Mouse (Mus musculus) left cerebral cortex, postnatal 36 days (tissue): ENCODE measurements around the gene Itga4. TPM values are rescaled to one million over a fixed set of nuclear protein-coding genes. Genes with fewer than 3 reads are reported as not detected.

ENCODE experiments used
- DNase-seq, 2 experiments: peaks; one replicate each; pipeline ENCODE4 v3.0.0; 2021 to 2022; ENCODE audit warnings: low spot score in 2 of 2, mixed read lengths in 1 of 2
- intact Hi-C: fragments of 180-260 bp; cut with DNase I; formaldehyde crosslinking; loops from one replicate; pipeline ENCODE4 v1.15.1; 2025
- total RNA-seq, 2 experiments: library from RNA; stranded (reverse); gene quantifications; 2 replicates each; pipeline ENCODE4 v1.2.3; 2021

The Itga4 gene
- total RNA-seq, 2 experiments from 2014 or later, result 10.4 to 15.1 TPM

DNA sequence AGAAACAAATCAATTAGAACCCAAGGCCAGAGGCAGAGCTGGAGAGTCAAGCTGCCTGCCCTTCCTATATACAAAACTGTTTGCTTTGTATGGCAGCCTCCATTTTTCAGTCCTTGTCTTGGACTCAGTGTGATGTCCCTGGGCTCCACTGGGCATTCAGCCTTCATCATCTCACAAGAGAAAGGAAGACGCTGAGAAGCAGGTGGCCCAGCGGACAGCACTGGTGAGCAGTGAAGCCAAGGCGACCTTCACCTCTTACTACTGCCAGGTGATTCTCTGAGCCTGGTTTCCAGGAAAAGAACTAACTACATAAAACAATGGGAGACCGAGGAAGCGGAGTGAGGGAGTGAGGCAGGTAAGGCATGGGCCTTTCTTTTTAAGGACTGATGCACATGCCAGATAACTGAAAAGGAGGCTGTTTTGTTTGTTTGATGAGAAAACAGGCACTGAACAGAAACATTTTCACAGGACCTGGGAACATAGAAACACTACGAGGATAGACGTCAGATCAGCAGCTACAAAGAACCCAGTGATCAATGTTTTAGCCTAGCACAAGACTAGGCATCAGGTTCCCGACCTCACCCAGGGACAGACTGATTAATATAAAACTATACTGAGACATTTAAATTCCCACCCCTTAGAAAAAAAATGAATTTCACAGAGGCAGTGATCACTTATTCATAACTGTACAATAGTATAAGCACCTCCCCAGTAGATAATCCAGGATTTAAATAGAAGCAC is 123.3 kb downstream of the Itga4 start:
- DNase-seq, result no peak
- intact Hi-C loops, result loop anchor here (10.0 kb wide), 2 partner anchors 116 to 396 kb away; no protein-coding TSS in a partner anchor

DNA sequence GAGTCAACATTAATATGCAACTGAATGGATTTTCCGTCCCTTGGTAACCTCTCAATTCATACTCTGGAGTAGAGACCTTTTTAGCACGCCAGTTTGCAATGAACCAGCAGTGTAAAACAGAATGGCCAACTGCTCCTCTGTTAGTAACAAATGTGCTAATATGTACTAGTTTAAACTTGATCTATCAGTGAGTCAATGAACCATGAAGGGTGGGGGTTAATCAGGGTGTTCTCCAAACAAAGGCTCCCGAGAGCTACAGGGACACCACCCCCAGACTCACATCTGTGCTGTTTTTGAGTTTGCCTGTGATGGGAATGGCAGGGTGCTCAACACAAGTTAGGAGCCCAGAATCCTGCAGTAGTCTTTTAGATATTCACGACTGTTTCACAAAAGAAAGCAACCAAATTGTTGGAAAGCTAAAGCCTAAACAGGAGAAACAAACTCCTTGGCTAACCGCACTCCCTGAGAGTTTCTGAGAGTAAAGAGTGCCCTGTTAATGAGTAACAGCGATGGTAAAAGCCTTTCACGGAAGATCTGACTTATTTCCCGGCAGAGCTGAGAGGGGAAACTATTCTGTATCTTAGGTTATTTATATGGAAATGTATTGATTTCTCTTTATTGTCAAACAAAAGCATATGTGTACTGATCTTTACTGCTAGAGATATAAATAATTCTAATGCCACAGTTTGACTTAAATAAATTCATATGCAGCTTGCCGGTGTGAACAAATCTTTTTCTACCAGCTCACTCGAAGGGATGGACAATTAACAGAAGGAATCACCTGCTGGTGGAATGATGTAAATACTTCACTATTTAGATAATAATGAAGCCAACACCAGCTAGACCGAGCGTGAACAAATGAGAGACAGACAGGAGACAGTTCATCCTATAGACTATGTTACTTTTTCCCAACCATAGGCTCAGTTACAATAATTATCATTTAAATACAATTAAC is 124.1 kb downstream of the Itga4 start:
- DNase-seq, result no peak
- intact Hi-C loops, result loop anchor here (5.0 to 10.0 kb wide), 3 partner anchors 115 to 395 kb away; no protein-coding TSS in a partner anchor

Other genes starting within 250 kb of the Itga4 start
- 10 to 100 TPM; 14.6 to 18.9 TPM for gene Neurod1, start 201.3 kb downstream of the Itga4 start, total RNA-seq
- 1 to 10 TPM; 3.0 to 6.7 TPM for gene Cerkl, start 201.4 kb downstream of the Itga4 start, total RNA-seq